Mouse (Mus musculus) liver, adult 2 months (tissue): Measurements from ENCODE around the gene Kcnk15.

Experiments used
- CTCF ChIP-seq: fragments of 200-500 bp; IDR thresholded peaks from 2 replicates; pipeline ENCODE4 v1.5.1; 2011; ENCODE audit warnings: low read depth, low read length, control low read depth
- POLR2A ChIP-seq: fragments of 200-500 bp; IDR thresholded peaks from 2 replicates; pipeline ENCODE4 v1.6.1; 2011; ENCODE audit warnings: low read length, control low read depth; ENCODE audit not compliant: insufficient read depth; ENCODE audit errors: extremely low read depth

DNA sequence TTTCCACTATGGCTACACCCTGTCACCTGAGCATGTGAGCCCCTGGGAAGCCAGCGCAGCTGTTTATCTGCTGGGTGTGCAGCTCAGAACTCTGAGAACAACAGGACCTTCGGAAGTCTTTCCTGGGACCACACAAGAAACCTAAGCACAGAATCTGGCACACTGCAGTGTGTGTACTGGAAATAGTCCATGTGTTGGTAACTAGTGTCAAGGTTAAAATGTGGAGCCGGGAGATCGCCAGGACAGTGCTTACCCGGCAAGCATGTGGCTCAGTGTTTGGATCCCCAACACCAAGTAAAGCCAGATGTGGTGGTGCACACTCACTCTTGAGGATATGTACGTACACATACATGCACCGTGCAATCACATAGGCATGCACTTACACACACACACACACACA is 47.6 kb downstream of the Kcnk15 start:
- no peak for TF ChIP-seq CTCF
- no peak for TF ChIP-seq POLR2A
